34 mouse cellular contexts compared by ENCODE assay signal in the genomic region with DNA sequence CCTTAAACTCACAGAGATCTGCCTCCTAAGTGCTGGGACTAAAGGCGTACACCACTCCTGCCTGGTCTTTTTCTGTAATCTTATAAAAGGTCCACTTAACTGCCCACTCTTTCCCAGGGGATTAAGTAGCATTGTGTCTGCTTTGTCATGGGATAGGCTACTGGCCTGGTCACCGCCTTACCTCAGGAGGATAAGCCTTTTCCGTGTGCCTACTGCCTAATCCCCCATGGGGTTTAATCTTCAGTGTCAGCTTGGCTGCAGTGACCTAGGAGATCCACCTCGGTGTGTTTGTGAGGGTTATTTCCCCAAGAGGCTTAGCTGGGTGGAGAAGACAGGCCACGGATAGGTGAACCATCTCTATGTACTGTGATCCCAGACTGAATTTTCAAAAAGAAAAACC. TPM values are rescaled to one million over a fixed set of nuclear protein-coding genes. Genes with fewer than 3 reads are reported as not detected.
A peak's percentile ranks its signal among the peaks of the same experiment; 100 is the strongest.
DNase-seq lines count a peak whose midpoint lies in the region; ATAC-seq and TF ChIP-seq lines count a peak whose summit lies in the region.
"Had no signal": no experiment of that assay in that cellular context is flagged by ENCODE, and none has a peak within 500 bp of the region (broad histone marks: within the 10 kb centered on the region; RNA-seq: fewer than 3 reads in every experiment).

No protein-coding gene starts in this region.

- intact Hi-C loops in gastrocnemius, adult 2 months (cut with DNase I), result no loop called here
- intact Hi-C loops in gastrocnemius, postnatal 36 days (cut with DNase I), result no loop called here

- no peak overlapping the region for H3K4me3 ChIP-seq in gastrocnemius, adult 2 months
- no peak overlapping the region for H3K4me3 ChIP-seq in liver, postnatal 0 days (ENCODE audit: low read depth, low read length)
- H3K4me3 ChIP-seq in embryonic facial prominence, embryonic 14.5 days (ENCODE audit: low read depth, low read length), result no peak overlapping the region
- H3K4me3 ChIP-seq: heart, embryonic 12.5 days; left cerebral cortex, adult 2 months; limb, embryonic 12.5 days; liver, embryonic 15.5 days; lung, embryonic 15.5 days; megakaryocyte, embryonic 14.5 days; myocyte; neural tube, embryonic 12.5 days had no signal

- peak overlapping the region; percentile 39 for H3K27ac ChIP-seq in gastrocnemius, adult 2 months
- peak overlapping the region; percentile 23; the same call in 1 of the 2 replicates for H3K27ac ChIP-seq in liver, postnatal 0 days (ENCODE audit: low read depth)
- no peak overlapping the region for H3K27ac ChIP-seq in embryonic facial prominence, embryonic 14.5 days (replicated peaks; ENCODE audit: low read depth, low read length)
- H3K27ac ChIP-seq: hindbrain, embryonic 14.5 days; left cerebral cortex, adult 2 months; limb, embryonic 12.5 days; liver, embryonic 15.5 days; lung, embryonic 15.5 days; neural tube, embryonic 12.5 days; stomach, postnatal 0 days had no signal

- WGBS in liver, postnatal 0 days (ENCODE audit: insufficient replicate concordance), result 75% methylated on average over 5 of the region's 5 CpGs
- 70% methylated on average over 5 of the region's 5 CpGs for WGBS in embryonic facial prominence, embryonic 14.5 days

- H3K27me3 ChIP-seq in liver, postnatal 0 days (ENCODE audit: insufficient read depth, low read length), result 0 out of 2 replicates have a peak, but pooled peaks cover 2% of the 10 kb centered on the region
- H3K27me3 ChIP-seq in embryonic facial prominence, embryonic 14.5 days (replicated peaks; ENCODE audit: control insufficient read depth, insufficient read depth, low read length), result no peaks in the 10 kb centered on the region
- H3K27me3 ChIP-seq: heart, embryonic 12.5 days; limb, embryonic 12.5 days; liver, embryonic 15.5 days; lung, embryonic 15.5 days; neural tube, embryonic 12.5 days; Patski had no signal

- no peak for TF ChIP-seq CTCF in gastrocnemius, adult 2 months (IDR thresholded peaks at IDR 0.05)
- TF ChIP-seq CTCF in liver, postnatal 0 days (IDR thresholded peaks at IDR 0.05; ENCODE audit: low read depth), result no peak

- no peak for DNase-seq in gastrocnemius, adult 2 months
- no peak for DNase-seq in gastrocnemius, postnatal 36 days
- DNase-seq in liver, postnatal 0 days, result no peak
- no peak for DNase-seq in liver
- DNase-seq in embryonic facial prominence, embryonic 14.5 days (ENCODE audit: low spot score), result peak; percentile 43
- DNase-seq in retina, postnatal 7 days (ENCODE audit: low read depth, low spot score), result peak; percentile 62
- no peak for DNase-seq in cerebellum, postnatal 25 days
- DNase-seq: adrenal gland, postnatal 14 days; cerebellum, adult 18-20 months; cerebellum, postnatal 10 days; gastrocnemius, postnatal 25 days; right cerebral cortex, adult 18-20 months; thymus, adult 18-20 months; thymus, postnatal 25 days had no signal

- 0 out of 2 replicates have a peak, but pooled peaks have one; percentile 8 for ATAC-seq in liver, postnatal 0 days
- ATAC-seq in embryonic facial prominence, embryonic 14.5 days (ENCODE audit: low read depth), result peak; percentile 19; the same call in 1 of the 2 replicates
- ATAC-seq: forebrain, embryonic 14.5 days; midbrain, embryonic 16.5 days; Patski had no signal

- TF ChIP-seq EP300 in liver, postnatal 0 days (IDR thresholded peaks at IDR 0.05; ENCODE audit: low read depth), result no peak

- no peak overlapping the region for H3K4me2 ChIP-seq in liver, postnatal 0 days (ENCODE audit: low read depth, low read length)
- H3K4me2 ChIP-seq in embryonic facial prominence, embryonic 14.5 days (ENCODE audit: low read depth, low read length), result no peak overlapping the region
- H3K4me2 ChIP-seq: heart, embryonic 12.5 days; hindbrain, embryonic 14.5 days; limb, embryonic 12.5 days; liver, embryonic 15.5 days; lung, embryonic 15.5 days; neural tube, embryonic 12.5 days had no signal

- peaks cover 17% of the 10 kb centered on the region for H3K36me3 ChIP-seq in liver, postnatal 0 days (replicated peaks; ENCODE audit: insufficient read depth, low read length)
- H3K36me3 ChIP-seq in embryonic facial prominence, embryonic 14.5 days (ENCODE audit: control insufficient read depth, insufficient read depth, low read length), result peaks cover 42% of the 10 kb centered on the region

- H3K4me1 ChIP-seq in liver, postnatal 0 days (ENCODE audit: insufficient read depth), result peaks cover 2% of the 10 kb centered on the region; the same call in 1 of the 2 replicates
- no peaks in the 10 kb centered on the region for H3K4me1 ChIP-seq in embryonic facial prominence, embryonic 14.5 days (ENCODE audit: control insufficient read depth, insufficient read depth, low read length)
- H3K4me1 ChIP-seq: heart, embryonic 12.5 days; limb, embryonic 12.5 days; lung, embryonic 15.5 days had no signal

- H3K9ac ChIP-seq in liver, postnatal 0 days (replicated peaks), result no peak overlapping the region
- no peak overlapping the region for H3K9ac ChIP-seq in embryonic facial prominence, embryonic 14.5 days (ENCODE audit: low read depth, low read length)
- H3K9ac ChIP-seq: heart, embryonic 12.5 days; hindbrain, embryonic 14.5 days; limb, embryonic 12.5 days; liver, embryonic 15.5 days; lung, embryonic 15.5 days; neural tube, embryonic 12.5 days had no signal

- 0 out of 2 replicates have a peak, but pooled peaks cover 4% of the 10 kb centered on the region for H3K9me3 ChIP-seq in liver, postnatal 0 days (ENCODE audit: low read length)
- no peaks in the 10 kb centered on the region for H3K9me3 ChIP-seq in embryonic facial prominence, embryonic 14.5 days (ENCODE audit: control insufficient read depth, low read length)
- H3K9me3 ChIP-seq: liver, embryonic 15.5 days; lung, embryonic 15.5 days; neural tube, embryonic 12.5 days had no signal

RNA-seq across cellular contexts. Expression of a gene that starts 12.2 kb away (rescaled TPM):
- total RNA-seq in gastrocnemius, adult 2 months (2021), result not detected
- total RNA-seq in gastrocnemius, postnatal 36 days (2021), result not detected
- 0.38 and 0.46 TPM in 2 replicates for polyA plus RNA-seq in liver, postnatal 0 days (2015; fragmentation: Nextera tagmentation; extraction: Ambion mirVana)
- polyA plus RNA-seq in embryonic facial prominence, embryonic 14.5 days (2014; fragmentation: Nextera tagmentation; extraction: Ambion mirVana), result 1.2 and 2.1 TPM in 2 replicates
- total RNA-seq: gastrocnemius, postnatal 25 days; heart, adult 18-20 months; hematopoietic stem cell, adult 5-6 weeks; layer of hippocampus, adult 18-20 months; layer of hippocampus, postnatal 14 days; left cerebral cortex, adult 2 months; MEL had no signal
- polyA plus RNA-seq: forebrain, embryonic 14.5 days; heart, embryonic 12.5 days; intestine, postnatal 0 days; liver, embryonic 15.5 days; spleen, adult 2 months had no signal

RNA-seq across cellular contexts. Expression of a gene that starts 13.4 kb away (rescaled TPM):
- 1 to 10 TPM; 4.5 to 6.3 TPM for total RNA-seq in gastrocnemius, adult 2 months (2021)
- total RNA-seq in gastrocnemius, postnatal 36 days (2021), result 1 to 10 TPM; 3.4 to 3.8 TPM
- 4.3 and 4.6 TPM in 2 replicates for polyA plus RNA-seq in liver, postnatal 0 days (2015; fragmentation: Nextera tagmentation; extraction: Ambion mirVana)
- 18.8 and 20.9 TPM in 2 replicates for polyA plus RNA-seq in embryonic facial prominence, embryonic 14.5 days (2014; fragmentation: Nextera tagmentation; extraction: Ambion mirVana)

RNA-seq across cellular contexts. Expression of a gene that starts 13.6 kb away (rescaled TPM):
- 10 to 100 TPM; 29.0 to 33.0 TPM for total RNA-seq in gastrocnemius, adult 2 months (2021)
- total RNA-seq in gastrocnemius, postnatal 36 days (2021), result 10 to 100 TPM; 26.7 to 27.6 TPM
- 24.1 and 26.5 TPM in 2 replicates for polyA plus RNA-seq in liver, postnatal 0 days (2015; fragmentation: Nextera tagmentation; extraction: Ambion mirVana)
- 48.3 and 48.6 TPM in 2 replicates for polyA plus RNA-seq in embryonic facial prominence, embryonic 14.5 days (2014; fragmentation: Nextera tagmentation; extraction: Ambion mirVana)

RNA-seq across cellular contexts. Expression of a gene that starts 47.7 kb away (rescaled TPM):
- total RNA-seq in gastrocnemius, adult 2 months (2021), result 1 to 10 TPM; 1.8 to 3.0 TPM
- 1 to 10 TPM; 2.4 to 2.8 TPM for total RNA-seq in gastrocnemius, postnatal 36 days (2021)
- 10.2 and 10.9 TPM in 2 replicates for polyA plus RNA-seq in liver, postnatal 0 days (2015; fragmentation: Nextera tagmentation; extraction: Ambion mirVana)
- polyA plus RNA-seq in embryonic facial prominence, embryonic 14.5 days (2014; fragmentation: Nextera tagmentation; extraction: Ambion mirVana), result 23.6 and 25.6 TPM in 2 replicates

RNA-seq across cellular contexts. Expression of a gene that starts 48.6 kb away (rescaled TPM):
- 10 to 100 TPM; 18.5 to 19.1 TPM for total RNA-seq in gastrocnemius, adult 2 months (2021)
- 10 to 100 TPM; 18.2 to 18.9 TPM for total RNA-seq in gastrocnemius, postnatal 36 days (2021)
- 6.5 and 7.1 TPM in 2 replicates for polyA plus RNA-seq in liver, postnatal 0 days (2015; fragmentation: Nextera tagmentation; extraction: Ambion mirVana)
- polyA plus RNA-seq in embryonic facial prominence, embryonic 14.5 days (2014; fragmentation: Nextera tagmentation; extraction: Ambion mirVana), result 23.4 and 27.7 TPM in 2 replicates

Comparison
In these comparisons a context has a peak if more than half of its experiments do, and no peak if none do; other contexts are left out.
1. DNase-seq: peak in embryonic facial prominence, embryonic 14.5 days (single experiment) and retina, postnatal 7 days (single experiment); none in gastrocnemius, adult 2 months (single experiment), gastrocnemius, postnatal 36 days (0 of 2), liver, postnatal 0 days (single experiment), liver (single experiment) and cerebellum, postnatal 25 days (0 of 2).